Mouse (Mus musculus): ENCODE measurements around the gene Cdc42se2. TPM values are rescaled to one million over a fixed set of nuclear protein-coding genes. Genes with fewer than 3 reads are reported as not detected.

The Cdc42se2 gene
- polyA plus RNA-seq, 1 experiment, result 38.4 TPM

DNA sequence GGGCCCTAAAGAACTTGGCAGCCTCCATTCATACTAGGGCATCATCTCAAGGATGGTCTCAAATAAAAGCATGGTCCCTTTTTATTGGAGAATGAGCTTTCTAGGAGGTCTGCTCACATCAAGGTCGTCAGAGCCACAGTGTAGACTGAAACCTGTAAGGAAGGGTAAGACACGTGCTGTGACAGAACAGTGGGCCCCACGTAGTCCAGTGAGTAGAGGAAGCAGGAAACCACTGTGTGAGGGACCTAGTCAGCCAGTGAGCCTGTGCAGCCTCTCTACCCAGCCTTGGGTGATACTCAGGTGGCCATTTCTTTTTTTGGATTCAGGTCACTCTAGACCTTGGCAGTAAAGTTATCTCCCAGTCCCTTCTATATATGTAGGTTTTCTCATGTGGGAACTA, 87.5 kb downstream of the Cdc42se2 start:
- Histone ChIP-seq H3K4me1 (ENCODE audit: control insufficient read depth, insufficient read depth, low read length) (no peaks in the 10 kb centered on the region), H3K27ac (ENCODE audit: insufficient read depth, low read length) (no peak overlapping the region), H3K4me3 (ENCODE audit: insufficient read depth, low read length) (no peak overlapping the region)
- no peak for TF ChIP-seq CTCF (IDR thresholded peaks at IDR 0.05; ENCODE audit: borderline replicate concordance, insufficient read depth, low read length)
- TF ChIP-seq POLR2A (IDR thresholded peaks at IDR 0.05; ENCODE audit: low read depth, low read length), result no peak

DNA sequence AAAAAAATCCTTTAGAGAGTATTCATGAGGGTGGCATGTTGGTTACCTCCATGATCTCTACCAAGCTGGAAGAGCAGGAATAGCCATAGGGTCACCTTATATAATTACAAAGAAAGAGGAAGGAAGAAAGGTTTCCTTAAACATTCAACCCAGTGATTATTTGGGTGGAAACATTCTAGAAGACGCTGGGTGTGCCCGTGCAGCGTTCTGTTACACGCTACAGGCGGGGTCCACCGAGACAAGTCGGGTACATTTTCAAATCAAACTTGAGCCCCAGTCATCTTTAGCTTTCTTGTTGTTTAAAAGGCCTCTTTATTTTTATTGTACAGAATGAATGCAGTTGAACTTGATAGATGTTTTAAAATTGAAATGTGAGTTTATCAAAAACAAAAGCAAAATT, 88.8 kb downstream of the Cdc42se2 start:
- Histone ChIP-seq H3K4me3 (ENCODE audit: insufficient read depth, low read length) (no peak overlapping the region), H3K27ac (ENCODE audit: insufficient read depth, low read length) (no peak overlapping the region), H3K4me1 (ENCODE audit: control insufficient read depth, insufficient read depth, low read length) (peaks cover 2% of the 10 kb centered on the region; the same call in 1 of the 2 replicates)
- no peak for TF ChIP-seq CTCF (IDR thresholded peaks at IDR 0.05; ENCODE audit: borderline replicate concordance, insufficient read depth, low read length)

DNA sequence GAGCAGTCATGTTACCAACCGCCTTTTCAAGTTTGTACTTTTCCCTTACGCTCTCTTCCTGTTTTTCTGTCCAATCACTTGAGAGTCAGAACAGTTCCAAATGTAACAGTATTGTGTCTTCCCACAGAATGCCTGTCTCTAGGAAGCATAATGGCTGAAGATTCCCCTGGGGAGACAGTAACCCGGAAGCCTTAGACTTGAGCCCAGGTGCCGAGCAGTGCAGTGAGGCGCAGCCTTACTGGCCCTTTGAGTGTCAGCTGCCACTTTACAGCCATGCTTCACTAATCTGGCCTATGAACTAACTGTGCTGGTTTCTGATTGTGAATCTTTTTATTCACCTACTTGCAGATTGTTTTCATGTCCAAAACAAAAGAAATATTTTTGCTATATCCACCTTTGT, 89.9 kb downstream of the Cdc42se2 start:
- peaks cover 3% of the 10 kb centered on the region; the same call in 1 of the 2 replicates for H3K4me1 ChIP-seq (ENCODE audit: control insufficient read depth, insufficient read depth, low read length)
- no peak overlapping the region for H3K4me3 ChIP-seq (ENCODE audit: insufficient read depth, low read length)
- H3K27ac ChIP-seq (ENCODE audit: insufficient read depth, low read length), result no peak overlapping the region
- TF ChIP-seq POLR2A (IDR thresholded peaks at IDR 0.05; ENCODE audit: low read depth, low read length), result no peak
- TF ChIP-seq CTCF (IDR thresholded peaks at IDR 0.05; ENCODE audit: borderline replicate concordance, insufficient read depth, low read length), result no peak

DNA sequence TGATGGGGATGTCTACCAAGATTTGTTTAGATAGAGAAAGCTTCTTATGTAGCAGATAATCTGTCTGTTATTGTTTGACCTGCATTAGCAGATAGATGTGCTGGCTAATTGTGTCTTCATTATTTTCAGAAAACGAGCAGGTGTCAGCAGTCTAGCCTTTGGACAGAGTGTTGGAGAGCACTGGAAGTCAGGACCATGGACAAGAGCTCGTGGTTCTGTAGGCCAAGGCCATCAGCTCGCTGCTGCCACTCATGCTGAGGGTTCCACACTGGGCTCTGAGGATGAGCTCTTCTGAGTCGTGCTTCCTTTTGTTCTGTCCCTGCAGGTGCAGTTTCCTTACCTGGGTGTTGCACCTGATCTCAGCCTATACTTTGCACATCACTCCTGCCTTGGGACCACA, 91.5 kb downstream of the Cdc42se2 start:
- no peak overlapping the region for H3K4me3 ChIP-seq (ENCODE audit: insufficient read depth, low read length)
- TF ChIP-seq CTCF (IDR thresholded peaks at IDR 0.05; ENCODE audit: borderline replicate concordance, insufficient read depth, low read length), result no peak
- TF ChIP-seq POLR2A (IDR thresholded peaks at IDR 0.05; ENCODE audit: low read depth, low read length), result no peak
- H3K4me1 ChIP-seq (ENCODE audit: control insufficient read depth, insufficient read depth, low read length), result peaks cover 3% of the 10 kb centered on the region; the same call in 1 of the 2 replicates
- no peak overlapping the region for H3K27ac ChIP-seq (ENCODE audit: insufficient read depth, low read length)

DNA sequence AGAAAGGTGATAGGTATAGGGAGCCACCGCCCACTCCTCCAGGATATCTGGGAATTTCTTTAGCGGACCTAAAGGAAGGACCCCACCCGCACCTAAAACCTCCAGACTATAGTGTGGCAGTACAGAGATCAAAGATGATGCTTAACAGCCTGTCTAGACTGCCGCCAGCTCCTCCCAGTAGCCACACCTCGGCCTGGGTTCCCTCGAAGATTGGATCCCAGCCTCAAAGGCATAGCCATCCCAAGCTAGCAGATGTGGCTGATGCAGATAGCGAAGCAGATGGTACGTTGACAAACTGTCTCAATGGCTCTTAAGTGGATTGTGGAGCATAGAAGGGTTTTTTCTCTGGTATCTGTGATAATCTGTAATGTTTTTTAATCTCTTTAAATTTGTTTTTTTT, 93.2 kb downstream of the Cdc42se2 start:
- Histone ChIP-seq H3K27ac (ENCODE audit: insufficient read depth, low read length) (no peak overlapping the region), H3K4me3 (ENCODE audit: insufficient read depth, low read length) (no peak overlapping the region), H3K4me1 (ENCODE audit: control insufficient read depth, insufficient read depth, low read length) (peaks cover 3% of the 10 kb centered on the region; the same call in 1 of the 2 replicates)
- no peak for TF ChIP-seq POLR2A (IDR thresholded peaks at IDR 0.05; ENCODE audit: low read depth, low read length)
- no peak for TF ChIP-seq CTCF (IDR thresholded peaks at IDR 0.05; ENCODE audit: borderline replicate concordance, insufficient read depth, low read length)

DNA sequence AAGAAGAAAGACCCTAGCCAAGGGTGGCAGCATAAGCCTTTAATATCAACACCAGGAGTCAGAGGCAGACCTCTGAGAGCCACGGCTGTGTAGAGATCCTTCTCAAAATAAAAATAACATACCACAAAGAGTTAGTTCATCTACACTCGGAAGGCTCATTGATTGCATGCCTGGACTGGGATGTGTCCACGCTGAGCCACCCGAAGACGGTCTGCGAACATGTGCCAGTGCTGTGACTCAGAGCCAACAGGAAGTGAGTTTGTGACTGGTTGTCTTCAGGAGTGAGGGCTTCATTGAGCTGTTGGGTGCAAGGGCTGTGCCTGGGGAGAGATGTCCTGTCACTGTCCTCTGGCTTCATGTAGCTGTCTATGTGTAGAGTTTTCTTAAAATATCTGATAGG, 93.8 kb downstream of the Cdc42se2 start:
- no peak for TF ChIP-seq CTCF (IDR thresholded peaks at IDR 0.05; ENCODE audit: borderline replicate concordance, insufficient read depth, low read length)
- no peak for TF ChIP-seq POLR2A (IDR thresholded peaks at IDR 0.05; ENCODE audit: low read depth, low read length)
- Histone ChIP-seq H3K4me3 (ENCODE audit: insufficient read depth, low read length) (no peak overlapping the region), H3K4me1 (ENCODE audit: control insufficient read depth, insufficient read depth, low read length) (peaks cover 3% of the 10 kb centered on the region; the same call in 1 of the 2 replicates), H3K27ac (ENCODE audit: insufficient read depth, low read length) (no peak overlapping the region)

DNA sequence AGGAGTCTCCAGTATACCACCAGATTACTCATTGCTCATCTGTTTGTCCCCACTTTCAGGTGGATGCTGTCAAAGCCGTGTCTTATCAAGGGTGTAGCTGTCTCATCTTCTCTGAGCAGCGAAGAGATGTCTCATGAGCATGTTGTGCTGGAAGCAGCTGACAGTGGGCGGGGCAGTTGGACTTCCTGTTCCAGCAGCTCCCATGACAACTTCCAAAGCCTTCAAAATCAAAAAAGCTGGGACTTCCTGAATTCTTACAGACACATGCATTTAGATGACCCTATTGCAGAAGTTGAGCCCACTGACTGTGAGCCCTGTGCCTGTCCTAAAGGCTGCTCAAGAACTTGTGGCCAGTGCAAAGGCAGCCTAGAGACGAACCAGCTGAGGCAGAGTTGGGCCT, 96.3 kb downstream of the Cdc42se2 start:
- H3K4me3 ChIP-seq (ENCODE audit: insufficient read depth, low read length), result no peak overlapping the region
- H3K4me1 ChIP-seq (ENCODE audit: control insufficient read depth, insufficient read depth, low read length), result peaks cover 3% of the 10 kb centered on the region; the same call in 1 of the 2 replicates
- TF ChIP-seq POLR2A (IDR thresholded peaks at IDR 0.05; ENCODE audit: low read depth, low read length), result no peak
- TF ChIP-seq CTCF (IDR thresholded peaks at IDR 0.05; ENCODE audit: borderline replicate concordance, insufficient read depth, low read length), result no peak
- H3K27ac ChIP-seq (ENCODE audit: insufficient read depth, low read length), result no peak overlapping the region

DNA sequence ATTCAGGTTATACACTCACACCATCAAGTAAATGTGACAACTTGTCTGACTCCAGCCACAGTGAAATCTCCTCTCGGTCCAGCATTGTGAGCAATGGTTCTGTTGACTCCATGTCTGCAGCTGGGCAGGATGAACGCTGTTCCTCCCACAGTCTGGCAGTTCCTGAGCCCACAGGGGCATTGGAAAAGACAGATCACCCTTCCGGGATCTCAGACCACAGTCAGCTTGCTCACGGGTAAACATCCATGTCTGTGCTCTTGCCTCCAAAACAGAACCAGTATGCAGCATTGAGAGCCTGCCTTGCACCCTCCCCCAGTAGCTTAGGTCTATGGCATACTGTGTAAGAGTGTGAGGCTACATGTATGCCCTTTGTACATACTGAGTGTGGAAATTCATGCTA, 97.3 kb downstream of the Cdc42se2 start:
- H3K4me3 ChIP-seq (ENCODE audit: insufficient read depth, low read length), result no peak overlapping the region
- TF ChIP-seq POLR2A (IDR thresholded peaks at IDR 0.05; ENCODE audit: low read depth, low read length), result no peak
- TF ChIP-seq CTCF (IDR thresholded peaks at IDR 0.05; ENCODE audit: borderline replicate concordance, insufficient read depth, low read length), result no peak

DNA sequence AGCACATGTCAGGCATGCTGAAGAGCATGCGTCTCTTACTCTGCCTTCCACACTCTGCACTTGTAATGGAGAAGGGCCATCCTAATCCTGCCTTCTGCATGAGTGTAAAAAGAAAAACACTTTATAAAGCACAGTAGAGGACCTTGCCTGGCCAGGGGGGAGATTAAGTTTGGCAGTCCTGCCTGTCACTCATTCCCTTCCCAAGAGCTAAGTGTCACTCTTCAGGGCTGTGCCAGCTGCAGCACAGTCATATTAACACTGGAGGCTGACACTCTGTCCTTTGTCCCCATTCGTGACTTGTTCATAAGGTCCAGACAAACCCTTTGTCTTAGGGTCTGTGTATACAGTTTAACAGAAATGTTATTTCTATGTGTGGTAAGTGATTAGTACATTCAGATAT, 102.6 kb downstream of the Cdc42se2 start:
- TF ChIP-seq POLR2A (IDR thresholded peaks at IDR 0.05; ENCODE audit: low read depth, low read length) (no peak), CTCF (IDR thresholded peaks at IDR 0.05; ENCODE audit: borderline replicate concordance, insufficient read depth, low read length) (no peak)
- Histone ChIP-seq H3K4me1 (ENCODE audit: control insufficient read depth, insufficient read depth, low read length) (no peaks in the 10 kb centered on the region), H3K4me3 (ENCODE audit: insufficient read depth, low read length) (no peak overlapping the region), H3K27ac (ENCODE audit: insufficient read depth, low read length) (no peak overlapping the region)

More for the DNA sequence above, 97.3 kb downstream of the Cdc42se2 start:
- no peak overlapping the region for H3K27ac ChIP-seq (ENCODE audit: insufficient read depth, low read length)
- peaks cover 3% of the 10 kb centered on the region; the same call in 1 of the 2 replicates for H3K4me1 ChIP-seq (ENCODE audit: control insufficient read depth, insufficient read depth, low read length)

DNA sequence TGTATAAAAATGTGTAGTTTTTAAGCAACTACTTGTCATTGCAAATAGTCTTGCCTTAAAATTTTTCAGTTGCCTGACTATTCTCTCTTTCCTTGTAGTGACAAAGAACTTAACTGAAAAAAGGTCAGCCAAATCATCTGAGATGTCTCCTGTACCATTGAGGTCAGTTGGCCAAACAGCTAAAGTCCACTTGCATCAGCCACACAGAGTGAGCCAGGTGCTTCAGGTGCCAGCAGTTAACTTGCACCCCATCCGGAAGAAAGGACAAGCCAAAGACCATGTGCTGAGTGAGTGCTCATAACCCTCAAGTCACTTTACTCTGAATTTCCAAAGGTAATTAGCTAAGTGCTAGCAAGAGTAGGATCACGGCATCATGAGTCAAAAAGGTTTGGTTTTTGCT, 108.3 kb downstream of the Cdc42se2 start:
- Histone ChIP-seq H3K27ac (ENCODE audit: insufficient read depth, low read length) (no peak overlapping the region), H3K4me1 (ENCODE audit: control insufficient read depth, insufficient read depth, low read length) (no peaks in the 10 kb centered on the region), H3K4me3 (ENCODE audit: insufficient read depth, low read length) (no peak overlapping the region)
- TF ChIP-seq POLR2A (IDR thresholded peaks at IDR 0.05; ENCODE audit: low read depth, low read length) (no peak), CTCF (IDR thresholded peaks at IDR 0.05; ENCODE audit: borderline replicate concordance, insufficient read depth, low read length) (no peak)

All from embryonic fibroblast, embryonic 13.5 days (primary cell).